Mouse (Mus musculus): ENCODE data around the gene Rsph6a.

Rsph6a gene

DNA sequence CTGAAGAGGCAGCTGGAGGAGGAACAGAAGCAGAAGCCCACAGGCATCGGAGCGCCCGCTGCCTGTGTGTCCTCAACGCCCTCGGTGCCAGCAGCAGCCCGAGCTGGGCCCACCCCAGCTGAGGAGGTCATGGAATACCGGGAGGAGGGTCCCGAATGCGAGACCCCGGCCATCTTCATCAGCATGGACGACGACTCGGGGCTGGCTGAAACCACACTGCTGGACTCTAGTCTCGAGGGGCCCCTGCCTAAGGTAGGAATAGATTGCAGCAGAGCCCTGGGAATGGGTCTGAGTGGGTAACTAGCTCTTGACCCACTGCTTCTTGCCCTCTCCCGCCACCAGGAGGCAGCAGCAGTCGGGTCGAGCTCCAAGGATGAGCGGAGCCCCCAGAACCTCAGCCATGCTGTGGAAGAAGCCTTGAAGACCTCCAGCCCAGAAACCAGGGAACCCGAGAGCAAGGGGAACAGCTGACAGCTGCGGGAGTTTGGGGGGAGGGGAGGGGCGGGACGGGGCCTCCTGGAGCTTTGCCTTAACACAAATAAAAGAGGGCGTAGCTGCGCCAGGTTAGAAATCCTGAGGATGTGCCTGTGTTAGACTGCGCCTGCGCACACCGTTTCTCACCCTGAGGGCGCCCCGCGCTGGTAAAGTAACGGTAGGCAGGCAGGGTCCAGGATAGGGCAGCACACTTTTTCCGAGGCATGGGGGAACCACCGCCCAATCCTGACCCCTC, at the start of gene Rsph6a:
Gene Rsph6a (plus strand): TSS at position 644 of the 730 bp plus-strand sequence.
- no peak for DNase-seq (ENCODE audit: low spot score in 2 of 2)

DNA sequence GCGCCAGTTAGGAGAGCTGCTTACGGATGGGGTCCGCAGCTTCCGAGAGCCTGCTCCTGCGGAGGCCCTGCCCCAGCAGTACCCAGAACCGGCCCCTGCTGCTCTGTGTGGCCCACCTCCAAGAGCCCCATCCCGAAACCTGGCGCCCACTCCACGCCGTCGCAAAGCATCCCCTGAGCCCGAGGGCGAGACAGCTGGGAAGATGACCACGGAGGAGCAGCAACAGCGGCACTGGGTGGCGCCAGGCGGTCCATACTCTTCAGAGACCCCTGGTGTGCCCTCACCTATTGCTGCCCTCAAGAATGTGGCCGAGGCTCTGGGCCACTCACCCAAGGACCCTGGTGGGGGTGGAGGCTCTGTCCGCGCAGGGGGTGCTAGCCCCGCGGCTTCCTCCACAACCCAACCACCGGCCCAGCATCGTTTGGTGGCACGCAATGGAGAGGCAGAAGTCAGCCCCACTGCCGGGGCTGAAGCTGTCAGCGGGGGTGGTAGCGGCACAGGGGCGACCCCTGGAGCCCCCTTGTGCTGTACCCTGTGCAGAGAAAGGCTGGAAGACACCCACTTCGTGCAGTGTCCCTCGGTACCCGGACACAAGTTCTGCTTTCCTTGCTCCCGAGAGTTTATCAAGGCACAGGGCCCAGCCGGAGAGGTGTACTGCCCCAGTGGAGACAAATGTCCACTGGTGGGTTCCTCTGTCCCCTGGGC, 48.9 kb upstream of the Rsph6a start:
- peak in 1 of 2 experiments; percentile 74 for DNase-seq (ENCODE audit: low spot score in 2 of 2)

DNA sequence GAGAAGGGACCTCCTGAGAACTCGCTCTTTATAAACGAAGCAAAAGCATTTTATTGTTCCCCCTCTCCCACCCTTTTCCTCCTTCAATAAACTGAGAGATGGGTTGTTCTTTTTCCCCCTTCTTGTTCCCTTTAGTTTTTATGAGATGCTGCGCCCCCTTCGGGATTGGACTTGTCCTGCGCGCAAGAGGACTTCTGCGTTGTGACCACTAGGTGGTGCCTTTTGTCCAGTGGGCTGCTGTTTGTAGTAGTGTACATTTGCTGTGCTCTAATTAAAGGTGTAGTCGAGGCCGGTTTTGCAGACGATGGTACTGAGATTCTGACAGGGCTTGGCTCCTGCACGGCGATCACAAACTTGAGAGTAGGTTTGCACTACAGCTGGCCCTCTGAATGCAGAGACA, 48.0 kb upstream of the Rsph6a start:
- peak; percentile 83 to 90 for DNase-seq (ENCODE audit: low spot score in 2 of 2)

DNA sequence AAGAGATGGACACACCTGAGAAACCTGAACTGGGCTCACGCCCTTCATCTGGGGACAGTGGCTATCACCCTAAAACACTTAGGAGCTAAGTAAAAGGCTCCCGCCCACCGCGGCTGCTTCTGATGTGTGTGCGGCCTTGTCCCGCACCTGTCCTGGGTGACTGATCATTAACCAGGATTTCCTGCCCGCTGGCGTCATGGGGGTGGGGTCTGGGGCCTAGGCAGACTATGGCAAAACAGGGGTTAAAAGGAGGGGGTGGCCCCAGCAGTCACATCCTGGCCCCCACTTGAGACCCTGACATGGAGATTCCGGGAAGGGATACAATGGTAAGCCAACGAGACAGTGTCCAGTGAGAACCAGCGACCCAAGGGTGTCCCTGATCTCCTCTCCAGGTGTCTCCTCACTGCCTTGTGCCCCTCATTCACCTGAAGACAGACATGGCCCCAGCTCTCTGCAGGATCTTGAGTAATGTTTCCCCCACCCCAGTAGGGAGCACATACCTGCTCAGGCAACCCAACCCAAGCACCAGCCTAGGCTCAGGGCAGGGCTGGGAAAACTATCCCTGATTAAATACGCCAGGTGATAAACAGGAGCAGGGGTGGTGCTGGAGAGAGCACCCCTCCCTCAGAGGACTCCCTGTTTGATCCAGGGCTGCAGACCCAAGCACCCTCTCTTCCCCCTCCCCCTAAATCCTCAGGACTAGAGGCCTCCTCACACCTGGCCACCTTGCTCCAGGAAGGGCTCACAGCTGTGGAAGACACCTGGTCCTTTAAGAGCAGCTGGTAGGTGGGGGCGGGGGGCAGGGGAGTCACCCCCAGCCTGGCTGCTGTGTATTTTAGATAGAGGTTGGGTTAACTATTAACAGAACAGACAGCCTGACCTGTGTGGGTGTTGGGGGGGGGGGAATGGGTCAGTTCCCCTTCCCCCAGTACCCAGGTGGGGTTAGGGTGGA, 47.2 kb upstream of the Rsph6a start:
- DNase-seq (ENCODE audit: low spot score in 2 of 2) = no peak

DNA sequence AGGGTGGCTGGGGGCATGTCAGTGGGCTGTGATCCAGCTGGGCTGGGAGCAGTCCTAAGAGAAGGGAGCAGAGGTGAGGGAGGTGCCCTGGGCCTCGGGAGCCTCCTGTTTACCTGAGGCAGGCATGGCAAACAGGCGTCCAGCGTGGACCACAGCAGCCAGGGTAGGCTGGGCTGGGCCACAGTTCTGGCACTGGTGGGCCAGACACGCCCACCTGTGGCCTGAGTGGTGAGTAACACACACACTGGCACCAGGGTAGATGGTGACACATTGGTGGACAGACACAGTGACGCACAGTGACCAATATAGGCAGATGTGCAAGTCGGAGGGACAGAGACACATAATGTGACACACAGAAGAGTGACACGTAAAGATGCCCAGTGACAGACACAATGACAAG, 43.9 kb upstream of the Rsph6a start:
- no peak for DNase-seq (ENCODE audit: low spot score in 2 of 2)

DNA sequence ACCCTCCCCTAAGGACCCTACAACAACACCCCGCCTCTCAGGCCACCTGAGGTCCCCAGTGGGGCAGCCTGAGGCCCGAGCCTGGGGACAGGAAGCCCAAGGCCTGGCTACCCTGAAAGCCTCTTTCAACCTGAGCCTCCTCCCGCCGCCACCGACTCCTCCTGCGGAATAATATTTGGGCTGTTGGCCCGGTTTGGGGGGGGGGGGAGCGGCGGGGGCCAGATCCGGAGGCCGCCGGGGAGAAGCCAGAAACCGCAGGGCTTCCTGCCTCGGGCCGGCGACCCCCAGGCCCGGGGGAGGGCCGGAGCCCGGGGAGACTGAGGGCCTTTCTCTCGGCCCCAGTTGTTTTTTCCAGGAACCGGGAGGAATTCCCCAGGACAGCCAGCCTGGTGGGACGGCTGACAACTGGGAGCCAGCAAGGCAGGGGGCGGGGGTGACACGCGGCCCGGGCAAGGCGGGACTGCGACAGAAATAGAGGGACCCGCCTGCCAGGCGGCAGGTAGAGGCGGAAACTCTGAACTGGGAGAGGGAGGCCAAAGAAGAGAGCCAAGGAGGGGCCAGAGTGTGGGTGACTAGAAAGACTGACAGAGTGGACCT, 42.4 kb upstream of the Rsph6a start:
- DNase-seq (ENCODE audit: low spot score in 2 of 2) = no peak

DNA sequence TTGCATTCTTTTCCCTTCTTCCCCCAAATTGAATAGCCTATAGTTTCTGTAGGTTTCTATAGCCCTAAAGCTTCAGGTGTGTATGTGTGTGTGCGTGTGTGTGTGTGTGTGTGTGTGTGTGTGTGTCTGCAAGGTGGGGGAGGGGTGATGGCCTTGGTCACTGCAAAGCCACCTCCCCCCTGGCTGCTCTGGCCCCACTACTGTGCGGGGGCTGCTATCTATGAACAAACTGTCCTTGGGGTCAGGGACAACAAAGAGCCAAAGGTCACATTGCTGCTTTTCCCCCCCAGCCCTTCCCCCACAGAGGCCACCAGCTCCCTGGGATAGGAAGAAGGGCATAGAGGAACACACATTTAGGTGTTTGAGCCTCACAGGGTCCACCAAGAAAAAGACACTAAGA, 41.6 kb upstream of the Rsph6a start:
- DNase-seq (ENCODE audit: low spot score in 2 of 2) = no peak

DNA sequence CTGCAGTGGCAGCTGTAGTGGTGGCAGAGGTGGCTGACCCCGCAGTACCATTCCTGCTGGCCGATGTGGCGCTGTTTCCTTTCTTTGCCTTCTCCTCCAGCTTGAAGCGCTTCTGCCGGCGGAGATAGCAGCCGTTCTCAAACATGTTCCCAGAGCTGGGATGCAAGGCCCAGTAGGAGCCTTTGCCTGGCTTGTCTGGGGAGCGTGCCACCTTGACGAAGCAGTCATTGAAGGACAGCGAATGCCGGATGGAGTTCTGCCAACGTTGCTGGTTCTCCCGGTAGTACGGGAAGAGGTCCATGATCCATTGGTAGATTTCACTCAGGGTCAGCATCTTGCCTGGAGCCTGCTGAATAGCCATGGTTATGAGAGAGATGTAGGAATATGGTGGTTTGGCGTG, 40.0 kb upstream of the Rsph6a start:
- no peak for DNase-seq (ENCODE audit: low spot score in 2 of 2)

DNA sequence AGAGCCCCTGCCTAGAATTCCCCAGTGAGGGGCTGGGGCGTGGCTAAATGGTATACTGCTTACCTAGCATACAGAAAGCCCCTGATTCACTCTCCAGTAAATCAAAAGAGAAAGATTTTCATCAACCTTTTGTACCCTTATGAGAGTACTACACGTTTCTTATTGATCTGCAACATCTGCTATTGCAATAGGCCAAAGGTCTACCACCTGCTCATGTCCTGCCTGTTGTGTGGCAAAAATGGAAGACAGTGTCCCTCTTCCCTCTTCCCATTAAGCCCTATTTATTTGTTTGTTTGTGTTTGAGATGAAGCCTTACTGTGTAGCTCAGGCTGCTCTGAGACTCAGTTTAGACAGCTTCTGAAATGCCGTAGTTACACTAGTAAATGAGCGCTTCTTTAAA, 38.4 kb upstream of the Rsph6a start:
- no peak for DNase-seq (ENCODE audit: low spot score in 2 of 2)

DNA sequence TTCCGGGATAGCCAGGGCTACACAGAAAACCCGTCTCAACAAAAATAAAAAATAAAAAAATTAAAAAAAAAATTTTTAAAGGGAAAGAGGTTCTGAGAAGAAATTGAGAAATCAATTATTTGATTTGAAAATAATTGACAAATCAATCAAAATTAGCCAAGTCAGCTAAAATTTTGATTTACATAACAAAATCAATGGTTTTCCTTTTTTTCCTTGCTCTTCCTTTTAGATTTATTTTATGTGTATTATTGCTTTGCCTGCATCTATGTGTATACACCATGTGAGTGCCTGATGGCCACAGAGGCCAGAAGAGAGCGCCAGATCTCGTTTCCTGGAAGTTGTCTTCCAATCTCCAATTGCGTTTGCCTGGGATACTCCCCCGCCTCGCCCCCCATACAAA, 36.6 kb upstream of the Rsph6a start:
- DNase-seq (ENCODE audit: low spot score in 2 of 2) = no peak

DNA sequence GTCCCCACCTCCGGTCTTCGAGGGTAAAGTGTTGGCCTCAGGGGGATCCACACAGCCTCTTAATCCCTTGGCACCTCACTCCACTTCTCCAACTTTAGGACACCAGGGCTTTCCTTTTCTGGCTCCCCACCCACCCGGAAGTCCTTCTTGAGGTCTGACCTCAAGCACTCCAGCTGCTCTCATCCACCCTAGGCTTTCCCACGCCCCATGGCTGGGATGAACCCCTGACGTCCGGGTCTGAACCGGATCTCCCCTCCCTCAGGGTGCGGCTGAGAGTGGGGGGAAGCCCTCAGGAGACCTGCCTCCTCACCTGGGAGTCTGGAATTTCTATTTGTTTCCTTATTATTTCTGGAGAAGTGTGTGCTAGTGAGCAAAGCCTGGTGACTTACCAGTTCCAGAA, 33.4 kb upstream of the Rsph6a start:
- no peak for DNase-seq (ENCODE audit: low spot score in 2 of 2)

DNA sequence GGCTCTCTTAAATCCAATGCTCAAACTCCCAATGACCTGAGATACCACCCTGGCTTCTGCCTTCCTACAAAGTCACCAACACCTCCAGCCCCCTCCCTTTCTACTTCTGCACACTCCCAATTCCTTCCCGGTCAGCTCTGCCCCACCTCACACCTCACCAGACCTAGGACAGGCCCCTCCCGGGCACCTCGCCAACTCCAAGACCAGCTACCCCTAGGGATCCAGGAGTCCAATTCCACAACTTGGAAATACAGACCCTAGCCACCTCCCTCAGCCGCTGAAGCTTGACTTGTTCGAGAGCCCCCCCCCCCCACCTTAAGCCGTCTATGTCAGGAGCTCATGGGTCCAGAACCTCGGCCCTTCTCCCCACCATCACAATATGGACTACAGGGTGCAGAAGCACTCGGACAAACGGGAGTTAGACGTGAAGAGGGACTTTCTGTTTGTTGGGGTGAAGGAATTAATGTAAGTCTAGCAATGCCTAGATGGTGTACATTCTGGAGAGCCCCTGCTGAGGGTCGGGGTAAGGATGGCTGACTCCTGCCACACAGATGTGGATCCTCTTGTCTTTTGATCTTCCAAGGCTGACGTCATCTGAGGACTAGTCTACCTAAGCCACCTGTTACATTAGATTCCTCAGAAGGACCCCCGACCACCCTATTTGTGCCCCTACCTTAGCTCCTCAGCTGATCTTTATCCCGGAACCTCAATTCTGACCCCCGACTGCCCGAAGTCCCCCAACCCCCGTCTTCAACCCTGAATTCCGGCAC, 32.1 kb upstream of the Rsph6a start:
- no peak for DNase-seq (ENCODE audit: low spot score in 2 of 2)

DNA sequence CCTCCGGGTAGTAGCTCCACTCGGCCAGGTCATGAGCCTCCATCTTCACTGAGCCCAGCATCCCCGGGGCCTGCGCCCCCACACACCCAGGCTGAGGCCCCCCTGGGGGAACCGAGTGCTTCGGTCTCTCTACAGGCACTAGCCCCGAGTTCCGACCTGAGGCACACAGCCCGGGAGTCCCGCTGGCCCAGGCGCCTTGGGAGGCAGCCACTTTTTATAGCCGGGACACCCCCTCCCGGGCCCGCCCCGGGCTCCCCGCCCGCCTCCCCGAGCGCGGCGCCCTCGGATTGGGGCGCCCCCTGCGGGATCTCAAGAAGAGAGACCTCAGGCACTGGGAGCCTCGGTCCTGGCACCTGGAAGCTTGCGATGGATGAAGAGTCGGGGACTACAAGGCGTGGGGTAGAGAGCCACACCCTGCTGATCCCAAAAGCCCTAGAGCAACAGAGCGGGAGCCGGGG, 31.1 kb upstream of the Rsph6a start, which contains the start of gene Foxa3:
Gene Foxa3 (minus strand): TSS at position 182 of the 458 bp plus-strand sequence.
- peak; percentile 32 to 73 for DNase-seq (ENCODE audit: low spot score in 2 of 2)

DNA sequence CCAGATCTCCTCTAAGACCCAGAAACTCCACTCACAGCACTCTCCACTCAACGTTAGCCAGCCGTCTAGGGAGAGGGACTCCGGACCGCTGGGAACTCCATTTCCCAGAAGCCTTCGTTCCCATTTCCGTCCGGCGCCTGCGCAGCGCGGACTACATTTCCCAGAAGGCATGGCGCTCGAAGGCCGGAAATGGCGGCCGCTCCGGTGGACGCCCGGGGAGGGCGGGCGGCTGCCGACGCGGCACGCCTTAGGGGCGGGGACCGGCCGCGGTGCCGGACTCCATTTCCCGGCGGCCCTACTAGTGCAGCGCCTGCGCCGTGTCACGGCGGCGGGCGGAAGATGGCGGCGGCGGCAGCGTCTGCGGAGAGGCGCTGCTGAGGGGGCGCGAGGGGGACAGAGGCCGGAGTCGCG, 30.4 kb upstream of the Rsph6a start, which contains the start of gene Sympk:
Gene Sympk (plus strand): TSS at position 282 of the 411 bp plus-strand sequence.
- peak; percentile 95 to 96 for DNase-seq (ENCODE audit: low spot score in 2 of 2)

DNA sequence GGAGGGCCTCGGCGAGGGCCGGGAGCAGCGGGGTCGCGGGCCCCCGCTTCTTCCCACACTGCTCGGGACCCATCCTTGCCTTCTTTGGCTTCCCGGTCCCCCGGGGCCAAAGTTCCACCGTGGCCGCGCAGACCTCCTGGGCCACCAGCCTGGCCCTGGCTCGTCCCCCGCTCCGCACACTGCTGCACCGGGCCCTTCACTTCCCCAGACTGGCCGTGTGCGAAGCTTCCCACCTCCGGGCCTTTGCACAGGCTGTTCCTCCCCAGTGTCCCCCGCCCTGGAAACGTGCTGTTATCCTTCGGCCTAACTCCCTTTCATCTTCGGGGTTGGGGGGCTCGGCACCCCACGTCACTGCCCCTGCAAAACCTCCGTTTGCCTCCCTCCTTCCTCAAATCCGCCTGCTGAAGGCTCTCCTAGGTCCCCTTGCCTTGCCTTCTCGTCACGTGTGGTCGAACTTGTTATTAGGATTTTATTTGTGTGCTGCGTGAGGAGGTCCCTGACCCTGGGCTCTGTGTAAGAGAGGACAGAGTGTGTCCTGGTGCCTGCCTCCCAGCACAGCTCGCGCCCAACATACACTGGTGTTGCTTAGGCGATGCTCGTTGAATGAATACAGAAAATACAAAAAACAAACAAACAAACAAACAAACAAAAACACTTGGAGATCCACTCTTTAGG, 29.8 kb upstream of the Rsph6a start:
- DNase-seq (ENCODE audit: low spot score in 2 of 2) = peak; percentile 42 to 79

DNA sequence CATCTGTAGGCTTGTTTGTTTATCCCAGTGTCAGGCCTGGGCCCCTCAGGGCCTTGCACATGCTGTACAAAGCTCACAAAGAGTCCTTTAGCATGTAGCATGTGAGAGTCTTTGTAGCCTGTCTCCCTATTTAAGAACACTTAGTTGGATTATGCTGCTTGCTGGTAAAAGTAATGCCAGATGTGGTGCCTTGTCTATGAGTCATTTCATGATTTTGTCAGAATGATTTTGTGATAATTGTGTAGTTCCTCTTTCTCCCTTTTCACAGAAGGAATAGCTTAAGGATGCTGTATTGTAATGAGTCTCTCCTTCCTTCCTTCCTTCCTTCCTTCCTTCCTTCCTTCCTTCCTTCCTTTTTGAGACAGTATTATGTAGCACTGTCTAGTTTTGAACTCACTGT, 26.4 kb upstream of the Rsph6a start:
- DNase-seq (ENCODE audit: low spot score in 2 of 2) = no peak

DNA sequence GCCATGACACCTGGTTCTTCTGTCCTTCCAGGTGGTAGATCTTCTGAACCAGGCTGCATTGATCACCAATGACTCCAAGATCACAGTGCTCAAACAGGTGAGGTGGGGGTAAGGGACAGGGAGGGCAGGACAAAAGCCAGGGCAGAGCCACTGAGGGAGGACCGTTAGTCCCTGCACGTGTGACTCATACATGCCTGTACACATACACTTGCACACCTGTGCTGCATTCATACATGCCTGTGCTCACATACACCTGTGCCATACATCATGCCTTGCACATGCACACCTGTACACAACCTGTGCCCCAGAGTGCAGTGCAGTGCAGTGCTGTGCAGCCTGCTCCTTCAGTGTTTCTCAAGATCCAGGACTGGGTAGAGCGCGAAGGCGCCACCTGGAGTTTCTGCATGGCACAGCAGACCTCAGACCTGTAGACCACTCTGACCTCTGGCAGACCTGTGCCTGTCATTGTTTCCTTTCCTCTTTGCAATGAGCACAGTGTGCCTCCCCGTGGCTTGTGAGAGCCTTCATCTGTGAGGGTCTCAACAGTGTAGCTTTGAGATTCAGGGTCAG, 25.3 kb upstream of the Rsph6a start:
- DNase-seq (ENCODE audit: low spot score in 2 of 2) = peak; percentile 62 to 86

DNA sequence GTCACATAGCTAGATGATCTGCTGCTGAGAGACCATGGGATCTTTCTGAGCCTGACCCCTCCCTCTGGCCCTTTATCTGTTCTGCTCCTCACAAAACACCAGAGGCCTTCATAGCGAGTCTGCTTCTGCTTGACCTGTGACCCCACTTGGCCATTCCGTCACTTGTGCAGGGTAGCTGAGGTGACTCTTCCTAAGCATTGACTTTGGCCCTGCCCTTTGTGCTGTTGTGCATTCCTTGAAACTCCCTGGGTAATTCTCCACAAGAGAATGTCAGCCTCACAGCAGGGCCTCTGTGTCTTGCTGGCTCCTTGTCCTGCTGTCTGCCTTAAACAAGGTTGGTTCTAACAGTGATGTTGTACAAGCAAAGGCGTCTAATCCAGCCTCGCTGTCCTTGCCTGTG, 22.8 kb upstream of the Rsph6a start:
- DNase-seq (ENCODE audit: low spot score in 2 of 2) = no peak

DNA sequence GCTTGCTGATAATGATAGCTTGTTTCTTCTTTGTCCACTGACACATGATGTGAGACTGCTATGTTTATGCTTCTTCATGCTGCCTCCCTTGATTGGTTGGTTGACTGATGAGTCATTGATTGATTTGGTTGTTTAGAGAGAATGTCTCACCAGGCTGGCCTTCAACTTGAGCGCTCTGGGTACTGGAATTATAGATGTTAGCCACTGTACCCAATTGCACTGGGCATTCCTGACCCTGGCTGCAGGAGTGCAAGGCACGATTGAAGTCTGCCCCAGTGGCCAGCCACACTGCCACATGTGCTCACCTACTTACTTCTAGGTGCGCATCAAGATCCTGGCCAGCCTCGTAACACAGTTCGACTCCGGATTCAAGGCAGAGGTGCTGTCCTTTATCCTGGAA, 9.9 kb upstream of the Rsph6a start:
- DNase-seq (ENCODE audit: low spot score in 2 of 2) = no peak

Measured in spleen, postnatal 4 days (tissue).